Mouse (Mus musculus) ES-E14 (cell line): ENCODE results near the gene Il10ra.

Experiments
- CHD2 ChIP-seq: IDR thresholded peaks from 2 replicates; pipeline ENCODE4 v1.6.1; 2014; ENCODE audit warnings: mild to moderate bottlenecking, low read depth, low read length, inconsistent platforms
- HCFC1 ChIP-seq: IDR thresholded peaks from 2 replicates; pipeline ENCODE4 v1.6.1; 2012; ENCODE audit warnings: low read length, inconsistent platforms, borderline replicate concordance; ENCODE audit not compliant: insufficient read depth
- MAFK ChIP-seq: IDR thresholded peaks from 2 replicates; pipeline ENCODE4 v1.6.1; 2014; ENCODE audit warnings: mild to moderate bottlenecking, low read depth, low read length, inconsistent platforms; ENCODE audit not compliant: insufficient read depth
- ZC3H11A ChIP-seq: IDR thresholded peaks from 2 replicates; pipeline ENCODE4 v1.6.1; 2012; ENCODE audit warnings: low read depth, mild to moderate bottlenecking, inconsistent platforms, low read length, borderline replicate concordance
- ZNF384 ChIP-seq: IDR thresholded peaks from 2 replicates; pipeline ENCODE4 v1.6.1; 2012; ENCODE audit warnings: low read depth, low read length, inconsistent platforms

DNA sequence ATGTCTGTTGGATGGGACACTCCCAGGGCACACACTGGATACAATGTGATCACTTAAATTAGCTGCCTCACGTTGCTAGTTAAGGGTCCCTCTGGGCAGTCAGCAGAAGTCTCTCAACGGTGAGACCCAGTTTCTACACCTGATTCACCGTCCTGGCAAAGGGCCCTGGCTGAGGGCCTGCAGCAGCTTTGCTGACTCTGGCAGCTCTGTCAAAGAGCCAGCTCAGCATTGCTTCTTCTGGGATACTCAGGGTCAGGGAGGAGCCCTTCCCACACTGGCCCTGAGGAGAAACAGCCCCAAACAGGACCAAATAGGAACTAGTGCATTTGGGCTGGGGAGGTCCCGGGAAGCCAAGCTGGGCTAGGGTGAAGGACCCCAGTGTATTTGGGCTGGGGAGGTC is 7.5 kb downstream of the Il10ra start:
- no peak for TF ChIP-seq CHD2
- TF ChIP-seq HCFC1 = no peak
- no peak for TF ChIP-seq MAFK
- TF ChIP-seq ZNF384 = no peak
- no peak for TF ChIP-seq ZC3H11A
